Comparison of ENCODE assay signal across 8 mouse cellular contexts in the genomic region with DNA sequence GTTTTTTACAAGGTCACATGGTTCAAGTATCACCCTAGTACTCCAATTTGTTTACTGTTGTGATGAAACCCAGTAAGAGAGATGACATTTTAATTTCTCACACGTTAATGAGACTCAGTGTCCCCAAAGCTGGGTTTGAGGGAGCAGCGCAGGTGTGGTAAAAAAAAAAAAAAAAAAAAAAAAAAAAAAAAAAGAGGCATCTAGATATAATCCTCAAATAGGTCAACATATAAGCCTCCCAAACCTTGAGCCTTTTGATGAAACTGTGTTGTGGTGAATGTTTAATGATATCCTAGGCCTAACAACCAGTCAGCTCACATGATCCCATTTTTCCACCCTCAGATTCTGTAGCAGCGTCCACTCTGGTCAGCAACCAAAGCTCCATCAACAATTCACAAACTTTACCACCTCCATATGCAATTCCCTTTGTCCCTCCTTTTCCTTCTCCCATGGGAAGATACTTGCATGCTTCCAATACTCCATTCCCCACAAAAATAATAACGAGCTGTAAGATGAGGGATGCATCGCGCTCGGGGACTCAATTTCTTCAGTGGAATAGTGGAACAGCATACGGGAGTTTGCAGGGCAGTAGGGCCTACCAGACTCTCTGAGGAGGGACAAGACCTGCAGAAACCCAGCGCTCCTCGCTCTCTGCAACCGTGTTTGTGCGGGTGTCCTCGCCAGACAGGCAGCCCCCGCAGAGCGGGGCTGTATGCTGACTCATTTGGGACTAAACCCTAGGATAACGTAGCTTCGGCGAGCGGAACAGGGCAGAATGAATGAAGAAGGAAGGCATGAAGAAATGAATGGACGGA. TPM values are rescaled to one million over a fixed set of nuclear protein-coding genes. Genes with fewer than 3 reads are reported as not detected.
DNase-seq lines count a peak whose midpoint lies in the region; ATAC-seq lines count a peak whose summit lies in the region.

No protein-coding gene starts in this region.

- H3K27me3 ChIP-seq in heart, embryonic 10.5 days (ENCODE audit: insufficient read depth, poor library complexity, severe bottlenecking): no peaks in the 10 kb centered on the region
- no peaks in the 10 kb centered on the region for H3K27me3 ChIP-seq in forebrain, embryonic 12.5 days
- H3K27me3 ChIP-seq in liver, embryonic 16.5 days (ENCODE audit: control insufficient read depth, insufficient read depth, low read depth, low read length): no peaks in the 10 kb centered on the region

- peak; percentile 5 for ATAC-seq in CD4-positive, CD25-positive, alpha-beta regulatory T cell, adult 4 months
- peak; percentile 40 for ATAC-seq in forebrain, embryonic 12.5 days (ENCODE audit: low FRiP score)
- no peak; the same call in 1 of the 2 replicates for ATAC-seq in liver, embryonic 16.5 days (ENCODE audit: low read depth)
- ATAC-seq in granulocyte monocyte progenitor cell, adult 5-6 weeks (replicated peaks; ENCODE audit: poor library complexity, severe bottlenecking): no peak

- peak overlapping the region; percentile 92 for H3K4me2 ChIP-seq in forebrain, embryonic 12.5 days
- H3K4me2 ChIP-seq in liver, embryonic 16.5 days (ENCODE audit: low read depth, low read length): peak overlapping the region; percentile 88

- 5% methylated on average over 20 of the region's 20 CpGs for WGBS in heart, embryonic 10.5 days
- WGBS in forebrain, embryonic 12.5 days: 4% methylated on average over 20 of the region's 20 CpGs
- WGBS in liver, embryonic 16.5 days (ENCODE audit: insufficient replicate concordance): 3% methylated on average over 20 of the region's 20 CpGs

- H3K27ac ChIP-seq in heart, embryonic 10.5 days: peak overlapping the region; percentile 98
- peak overlapping the region; percentile 100 for H3K27ac ChIP-seq in forebrain, embryonic 12.5 days
- H3K27ac ChIP-seq in liver, embryonic 16.5 days (ENCODE audit: low read length): peak overlapping the region; percentile 96

- H3K4me3 ChIP-seq in heart, embryonic 10.5 days: peak overlapping the region; percentile 92
- H3K4me3 ChIP-seq in forebrain, embryonic 12.5 days (replicated peaks): peak overlapping the region; percentile 95
- peak overlapping the region; percentile 92 for H3K4me3 ChIP-seq in liver, embryonic 16.5 days (ENCODE audit: low read depth, low read length)

- H3K9me3 ChIP-seq in heart, embryonic 10.5 days: no peaks in the 10 kb centered on the region
- no peaks in the 10 kb centered on the region for H3K9me3 ChIP-seq in forebrain, embryonic 12.5 days
- peaks cover 16% of the 10 kb centered on the region for H3K9me3 ChIP-seq in liver, embryonic 16.5 days (replicated peaks; ENCODE audit: control insufficient read depth, low read length)

- H3K4me1 ChIP-seq in heart, embryonic 10.5 days: peaks cover 18% of the 10 kb centered on the region
- H3K4me1 ChIP-seq in forebrain, embryonic 12.5 days: peaks cover 26% of the 10 kb centered on the region
- peaks cover 28% of the 10 kb centered on the region for H3K4me1 ChIP-seq in liver, embryonic 16.5 days (ENCODE audit: control insufficient read depth, low read depth, low read length)

- DNase-seq in heart, embryonic 10.5 days (ENCODE audit: low spot score): no peak
- DNase-seq in heart, postnatal 36 days: no peak
- DNase-seq in urinary bladder, adult 2 months (ENCODE audit: low spot score): no peak
- no peak for DNase-seq in adrenal gland, postnatal 10 days

- H3K9ac ChIP-seq in forebrain, embryonic 12.5 days: peak overlapping the region; percentile 97
- peak overlapping the region; percentile 96 for H3K9ac ChIP-seq in liver, embryonic 16.5 days (ENCODE audit: low read depth, low read length)

- intact Hi-C loops in heart, postnatal 36 days (cut with DNase I): loop anchor here (1.0 to 5.0 kb wide), 3 partner anchors 34 to 98 kb away; a partner anchor contains a TSS

- H3K36me3 ChIP-seq in heart, embryonic 10.5 days: peaks cover 40% of the 10 kb centered on the region
- H3K36me3 ChIP-seq in forebrain, embryonic 12.5 days (replicated peaks): peaks cover 41% of the 10 kb centered on the region
- peaks cover 19% of the 10 kb centered on the region for H3K36me3 ChIP-seq in liver, embryonic 16.5 days (ENCODE audit: control insufficient read depth, insufficient read depth)

RNA-seq across cellular contexts. Expression of a gene that starts 1.0 kb away (rescaled TPM):
- polyA plus RNA-seq in heart, embryonic 10.5 days (2016; fragmentation: Nextera tagmentation; extraction: Ambion mirVana): 10.6 and 11.7 TPM in 2 replicates
- 10 to 100 TPM; 17.2 to 19.3 TPM for total RNA-seq in heart, postnatal 36 days (2021)
- polyA plus RNA-seq in CD4-positive, CD25-positive, alpha-beta regulatory T cell, adult 4 months (2017; shearing (Covaris generic)): 10 to 100 TPM; 25.1 to 29.0 TPM
- 22.2 and 26.6 TPM in 2 replicates for polyA plus RNA-seq in forebrain, embryonic 12.5 days (2016; fragmentation: Nextera tagmentation; extraction: Ambion mirVana)
- polyA plus RNA-seq in liver, embryonic 16.5 days (2015; fragmentation: Nextera tagmentation; extraction: Ambion mirVana): 4.8 and 4.9 TPM in 2 replicates
- polyA plus RNA-seq in urinary bladder, adult 2 months (2012; rRNA removed): 12.2 and 15.6 TPM in 2 replicates
- total RNA-seq in granulocyte monocyte progenitor cell, adult 5-6 weeks (2014; fragmentation: Nextera tagmentation): 29.2 and 38.4 TPM in 2 replicates
- 35.5 and 40.8 TPM in 2 replicates for total RNA-seq in granulocyte monocyte progenitor cell, adult 5-6 weeks (2017)
- 10 to 100 TPM; 29.8 to 35.6 TPM for total RNA-seq in adrenal gland, postnatal 10 days (2021)

RNA-seq across cellular contexts. Expression of a gene that starts 1.6 kb away (rescaled TPM):
- polyA plus RNA-seq in heart, embryonic 10.5 days (2016; fragmentation: Nextera tagmentation; extraction: Ambion mirVana): 15.7 and 21.7 TPM in 2 replicates
- 1 to 10 TPM; 3.9 to 4.3 TPM for total RNA-seq in heart, postnatal 36 days (2021)
- 10 to 100 TPM in 1 of 2 experiments, 1 to 10 TPM in 1; 9.0 to 10.6 TPM for polyA plus RNA-seq in CD4-positive, CD25-positive, alpha-beta regulatory T cell, adult 4 months (2017; shearing (Covaris generic))
- polyA plus RNA-seq in forebrain, embryonic 12.5 days (2016; fragmentation: Nextera tagmentation; extraction: Ambion mirVana): 33.9 and 38.2 TPM in 2 replicates
- 4.5 and 5.0 TPM in 2 replicates for polyA plus RNA-seq in liver, embryonic 16.5 days (2015; fragmentation: Nextera tagmentation; extraction: Ambion mirVana)
- 2.9 and 4.1 TPM in 2 replicates for polyA plus RNA-seq in urinary bladder, adult 2 months (2012; rRNA removed)
- total RNA-seq in granulocyte monocyte progenitor cell, adult 5-6 weeks (2014; fragmentation: Nextera tagmentation): 7.2 and 15.7 TPM in 2 replicates
- total RNA-seq in granulocyte monocyte progenitor cell, adult 5-6 weeks (2017): 3.9 and 4.9 TPM in 2 replicates
- total RNA-seq in adrenal gland, postnatal 10 days (2021): 1 to 10 TPM; 5.4 to 9.5 TPM

RNA-seq across cellular contexts. Expression of a gene that starts 15.8 kb away (rescaled TPM):
- 1.2 and 1.9 TPM in 2 replicates for polyA plus RNA-seq in heart, embryonic 10.5 days (2016; fragmentation: Nextera tagmentation; extraction: Ambion mirVana)
- 1 to 10 TPM in 1 of 2 experiments, under 1 TPM in 1; 0.81 to 1.1 TPM for total RNA-seq in heart, postnatal 36 days (2021)
- 1 to 10 TPM in 1 of 2 experiments, under 1 TPM in 1; 0.85 to 1.2 TPM for polyA plus RNA-seq in CD4-positive, CD25-positive, alpha-beta regulatory T cell, adult 4 months (2017; shearing (Covaris generic))
- polyA plus RNA-seq in forebrain, embryonic 12.5 days (2016; fragmentation: Nextera tagmentation; extraction: Ambion mirVana): 0.49 and 0.77 TPM in 2 replicates
- 0.28 and 0.41 TPM in 2 replicates for polyA plus RNA-seq in liver, embryonic 16.5 days (2015; fragmentation: Nextera tagmentation; extraction: Ambion mirVana)
- 2.9 and 3.9 TPM in 2 replicates for polyA plus RNA-seq in urinary bladder, adult 2 months (2012; rRNA removed)
- total RNA-seq in granulocyte monocyte progenitor cell, adult 5-6 weeks (2014; fragmentation: Nextera tagmentation): 0.19 TPM in 1 of 2 replicates, not detected in the other
- 0.13 TPM in 1 of 2 replicates, not detected in the other for total RNA-seq in granulocyte monocyte progenitor cell, adult 5-6 weeks (2017)
- total RNA-seq in adrenal gland, postnatal 10 days (2021): 1 to 10 TPM in 1 of 2 experiments, under 1 TPM in 1; 0.72 to 1.2 TPM

RNA-seq across cellular contexts. Expression of a gene that starts 20.2 kb away (rescaled TPM):
- polyA plus RNA-seq in heart, embryonic 10.5 days (2016; fragmentation: Nextera tagmentation; extraction: Ambion mirVana): not detected in 2 replicates
- total RNA-seq in heart, postnatal 36 days (2021): not detected
- polyA plus RNA-seq in CD4-positive, CD25-positive, alpha-beta regulatory T cell, adult 4 months (2017; shearing (Covaris generic)): not detected
- not detected in 2 replicates for polyA plus RNA-seq in forebrain, embryonic 12.5 days (2016; fragmentation: Nextera tagmentation; extraction: Ambion mirVana)
- not detected in 2 replicates for polyA plus RNA-seq in liver, embryonic 16.5 days (2015; fragmentation: Nextera tagmentation; extraction: Ambion mirVana)
- polyA plus RNA-seq in urinary bladder, adult 2 months (2012; rRNA removed): not detected in 2 replicates
- total RNA-seq in granulocyte monocyte progenitor cell, adult 5-6 weeks (2014; fragmentation: Nextera tagmentation): not detected in 2 replicates
- total RNA-seq in granulocyte monocyte progenitor cell, adult 5-6 weeks (2017): not detected in 2 replicates
- not detected for total RNA-seq in adrenal gland, postnatal 10 days (2021)

RNA-seq across cellular contexts. Expression of a gene that starts 20.4 kb away (rescaled TPM):
- 81.7 and 89.4 TPM in 2 replicates for polyA plus RNA-seq in heart, embryonic 10.5 days (2016; fragmentation: Nextera tagmentation; extraction: Ambion mirVana)
- 10 to 100 TPM; 22.1 to 22.6 TPM for total RNA-seq in heart, postnatal 36 days (2021)
- polyA plus RNA-seq in CD4-positive, CD25-positive, alpha-beta regulatory T cell, adult 4 months (2017; shearing (Covaris generic)): 10 to 100 TPM; 43.3 to 58.0 TPM
- 36.6 and 46.6 TPM in 2 replicates for polyA plus RNA-seq in forebrain, embryonic 12.5 days (2016; fragmentation: Nextera tagmentation; extraction: Ambion mirVana)
- 140 and 149 TPM in 2 replicates for polyA plus RNA-seq in liver, embryonic 16.5 days (2015; fragmentation: Nextera tagmentation; extraction: Ambion mirVana)
- polyA plus RNA-seq in urinary bladder, adult 2 months (2012; rRNA removed): 204 and 211 TPM in 2 replicates
- 93.1 and 126 TPM in 2 replicates for total RNA-seq in granulocyte monocyte progenitor cell, adult 5-6 weeks (2014; fragmentation: Nextera tagmentation)
- total RNA-seq in granulocyte monocyte progenitor cell, adult 5-6 weeks (2017): 24.9 and 69.4 TPM in 2 replicates
- 100 to 1,000 TPM in 1 of 2 experiments, 10 to 100 TPM in 1; 84.3 to 112 TPM for total RNA-seq in adrenal gland, postnatal 10 days (2021)

Comparison
In these comparisons a context has a peak if more than half of its experiments do, and no peak if none do; other contexts are left out.
1. ATAC-seq: peak in CD4-positive, CD25-positive, alpha-beta regulatory T cell, adult 4 months (single experiment) and forebrain, embryonic 12.5 days (single experiment); none in liver, embryonic 16.5 days (single experiment) and granulocyte monocyte progenitor cell, adult 5-6 weeks (single experiment).
2. Peak in every context shown above with its lines, with median percentiles within 50 percentile points of each other: H3K27ac ChIP-seq and H3K4me3 ChIP-seq.